Mouse (Mus musculus) embryonic facial prominence, embryonic 14.5 days (tissue): Measurements from ENCODE around the gene Tex30. TPM values are rescaled to one million over a fixed set of nuclear protein-coding genes. Genes with fewer than 3 reads are reported as not detected.

Source experiments
- ATAC-seq: fragments of 200-750 bp; cut with Nextera tagmentation; 2 replicates; pipeline ENCODE4 v1.8.0; 2017; ENCODE audit warnings: low read depth, moderate number of reproducible peaks, moderate TSS enrichment
- DNase-seq: peaks from one replicate; pipeline ENCODE4 v3.0.0-alpha.2; 2015; ENCODE audit warnings: low spot score
- H3K27ac ChIP-seq: fragments of 300-500 bp; sonication (generic); replicated peaks from 2 replicates; pipeline ENCODE4 v1.5.1; 2014; ENCODE audit warnings: low read depth, mild to moderate bottlenecking, low read length, moderate library complexity
- H3K27me3 ChIP-seq: fragments of 300-500 bp; sonication (generic); replicated peaks from 2 replicates; pipeline ENCODE4 v1.6.1; 2014; ENCODE audit warnings: low read length; ENCODE audit not compliant: control insufficient read depth, insufficient read depth
- H3K36me3 ChIP-seq: fragments of 300-500 bp; sonication (generic); 2 replicates; pipeline ENCODE4 v1.6.1; 2014; ENCODE audit warnings: low read length, mixed read lengths; ENCODE audit not compliant: control insufficient read depth, insufficient read depth
- H3K4me1 ChIP-seq: fragments of 300-500 bp; sonication (generic); 2 replicates; pipeline ENCODE4 v1.6.1; 2014; ENCODE audit warnings: antibody characterized with exemption, low read length; ENCODE audit not compliant: control insufficient read depth, insufficient read depth
- H3K4me2 ChIP-seq: fragments of 300-500 bp; sonication (generic); 2 replicates; pipeline ENCODE4 v1.6.1; 2014; ENCODE audit warnings: low read depth, mild to moderate bottlenecking, low read length, moderate library complexity, mixed read lengths
- H3K4me3 ChIP-seq: fragments of 300-500 bp; sonication (generic); 2 replicates; pipeline ENCODE4 v1.5.1; 2014; ENCODE audit warnings: low read depth, mild to moderate bottlenecking, low read length
- H3K9ac ChIP-seq: fragments of 300-500 bp; sonication (generic); 2 replicates; pipeline ENCODE4 v1.6.1; 2014; ENCODE audit warnings: low read depth, mild to moderate bottlenecking, low read length, moderate library complexity, mixed read lengths
- H3K9me3 ChIP-seq: fragments of 300-500 bp; sonication (generic); 2 replicates; pipeline ENCODE4 v1.6.1; 2016; ENCODE audit warnings: low read length; ENCODE audit not compliant: control insufficient read depth
- WGBS: fragments of 180-500 bp; shearing (Covaris S2); extraction: QIAGEN DNeasy Blood & Tissue Kit; methylation state at CpG from one replicate; pipeline ENCODE4 v1.1.7; 2014; 5-methylcytosine and 5-hydroxymethylcytosine counted together
- polyA plus RNA-seq: library from polyadenylated mRNA; unstranded; fragments of >200 nt; fragmentation: Nextera tagmentation; extraction: Ambion mirVana; gene quantifications from 2 replicates; pipeline ENCODE4 v1.2.1, GENCODE M21; 2014

Gene Tex30
- polyA plus RNA-seq, 1 experiment from 2014 or later = 66.0 TPM

DNA sequence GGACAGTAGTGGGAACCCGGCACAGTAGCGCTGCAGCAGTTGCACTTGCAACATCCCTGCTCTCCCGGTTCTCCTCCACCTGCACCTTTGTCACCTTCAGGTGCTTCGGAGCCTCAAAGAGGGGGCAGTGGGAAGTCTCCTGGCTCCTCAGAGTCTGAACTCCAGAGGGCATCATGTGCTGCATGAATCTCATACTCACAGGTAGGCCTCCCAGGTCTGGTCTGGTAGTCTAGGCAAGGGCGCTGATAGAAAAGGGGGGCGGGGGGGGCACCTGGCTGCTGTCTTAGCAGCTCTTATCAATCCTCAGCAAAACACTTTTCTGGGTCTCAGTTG is 17.8 kb upstream of the Tex30 start:
- Histone ChIP-seq H3K4me3 (peak overlapping the region; percentile 72), H3K36me3 (peaks cover 18% of the 10 kb centered on the region), H3K9me3 (no peaks in the 10 kb centered on the region), H3K27ac (peak overlapping the region; percentile 95), H3K27me3 (no peaks in the 10 kb centered on the region), H3K4me2 (peak overlapping the region; percentile 85), H3K4me1 (peaks cover 10% of the 10 kb centered on the region), H3K9ac (peak overlapping the region; percentile 84)
- peak; percentile 0; the same call in 1 of the 2 replicates for ATAC-seq
- WGBS = 2% methylated on average over 6 of the region's 6 CpGs
- DNase-seq = no peak

DNA sequence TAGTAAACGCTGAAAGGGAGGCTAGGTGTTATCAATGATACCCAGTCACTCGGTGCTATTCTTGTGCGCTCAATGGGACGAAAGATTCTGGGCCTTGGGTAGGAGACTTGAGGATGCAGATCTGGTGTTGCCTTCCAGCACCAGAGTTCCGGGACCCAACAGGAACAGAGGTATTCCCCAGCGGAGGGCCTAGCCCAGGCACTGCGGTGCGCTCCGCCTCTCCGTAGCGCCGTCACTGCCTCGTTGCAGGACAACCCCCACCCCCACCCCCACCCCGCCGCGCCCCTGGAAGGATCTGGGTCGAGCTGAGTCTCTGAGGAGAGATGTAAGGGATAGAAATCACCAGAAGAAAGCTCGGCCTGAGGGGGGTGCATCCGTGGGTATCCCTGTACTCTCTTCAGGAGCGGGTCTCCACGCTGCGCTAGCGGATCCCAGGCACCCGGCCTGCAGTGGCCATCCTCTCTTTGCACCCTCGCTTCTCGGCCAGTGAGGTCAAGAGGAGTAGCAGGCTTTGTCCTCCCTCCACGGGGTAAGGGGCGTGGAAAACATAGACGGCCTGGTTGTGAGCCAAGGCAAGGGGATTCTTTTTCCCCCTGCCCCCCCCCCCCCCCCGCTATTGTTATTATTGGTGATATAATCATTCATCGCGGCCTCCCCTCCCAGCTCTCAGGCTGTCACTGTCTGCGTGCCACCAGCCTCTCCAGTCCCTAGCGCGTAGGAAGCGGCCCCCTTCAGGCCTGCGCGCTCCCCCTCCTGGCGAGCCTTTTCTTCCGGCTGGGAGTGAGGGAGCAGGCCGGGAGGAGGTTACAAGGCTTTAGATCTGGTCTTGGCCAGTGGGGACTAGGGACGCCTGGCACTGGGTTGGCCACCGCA is 17.2 kb upstream of the Tex30 start:
- H3K9ac ChIP-seq = peak overlapping the region; percentile 84
- 0% methylated on average over 37 of the region's 43 CpGs for WGBS
- no peaks in the 10 kb centered on the region for H3K9me3 ChIP-seq
- peaks cover 22% of the 10 kb centered on the region for H3K36me3 ChIP-seq
- peak overlapping the region; percentile 72 for H3K4me3 ChIP-seq
- peaks cover 10% of the 10 kb centered on the region for H3K4me1 ChIP-seq
- DNase-seq (peak; percentile 92), ATAC-seq (peak; percentile 92)
- peak overlapping the region; percentile 85 for H3K4me2 ChIP-seq
- peak overlapping the region; percentile 95 for H3K27ac ChIP-seq
- no peaks in the 10 kb centered on the region for H3K27me3 ChIP-seq

DNA sequence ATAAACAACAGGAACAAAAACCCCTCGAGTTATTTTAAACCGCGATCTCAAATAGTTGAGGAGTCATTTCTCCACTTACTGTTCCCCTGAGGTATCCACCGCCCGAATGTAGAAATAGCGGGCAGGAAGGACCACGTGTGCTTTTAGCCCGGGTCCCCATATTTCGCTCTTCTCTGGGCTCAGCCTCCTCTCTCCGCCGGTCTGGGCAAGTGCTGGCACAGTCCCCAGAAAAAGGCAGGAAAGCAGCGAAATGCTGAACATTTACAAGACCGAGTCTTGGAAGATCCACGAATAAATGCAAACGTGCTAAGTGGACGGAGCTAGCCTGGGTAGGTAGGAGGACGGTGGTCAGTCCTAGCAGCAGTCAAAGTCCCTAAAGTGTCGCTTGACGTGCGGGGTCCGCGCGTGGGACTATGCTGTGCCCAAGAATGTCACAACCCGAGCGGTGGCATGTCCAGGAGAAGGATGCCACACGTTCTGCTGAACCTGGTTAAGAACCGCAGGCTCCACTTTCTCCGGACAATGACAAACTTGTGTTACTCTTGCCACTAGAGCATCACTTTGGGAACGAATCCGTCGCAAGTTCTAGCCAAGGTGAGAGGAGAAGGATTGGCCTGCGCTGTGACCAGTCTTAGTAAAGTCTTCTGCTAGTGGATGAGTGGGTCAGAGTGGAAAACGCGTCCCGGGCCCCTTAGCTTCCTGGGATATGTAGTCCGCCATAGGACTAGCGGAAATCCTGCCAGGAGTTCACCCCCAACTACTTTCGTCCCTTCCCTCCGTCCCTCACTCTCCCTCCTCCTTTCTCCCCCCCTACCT is 16.2 kb upstream of the Tex30 start, which contains the start of the genes Kdelc1 and Bivm:
Gene Kdelc1, minus strand, starts transcription at position 570 of the 816 bp plus-strand sequence.
Gene Bivm, plus strand, starts transcription at position 719 of the 816 bp plus-strand sequence.
- H3K4me3 ChIP-seq = peak within 1 kb of the TSS; percentile 72
- ATAC-seq = peak; percentile 98
- H3K27me3 ChIP-seq = no peaks in the 10 kb centered on the region
- H3K4me2 ChIP-seq = peak within 1 kb of the TSS; percentile 85
- H3K36me3 ChIP-seq = peaks cover 29% of the 10 kb centered on the region
- H3K4me1 ChIP-seq = peaks cover 10% of the 10 kb centered on the region
- no peaks in the 10 kb centered on the region for H3K9me3 ChIP-seq
- DNase-seq = peak; percentile 99
- H3K27ac ChIP-seq = peak within 1 kb of the TSS; percentile 95
- under 1% methylated on average over 39 of the region's 39 CpGs for WGBS
- peak within 1 kb of the TSS; percentile 84 for H3K9ac ChIP-seq

DNA sequence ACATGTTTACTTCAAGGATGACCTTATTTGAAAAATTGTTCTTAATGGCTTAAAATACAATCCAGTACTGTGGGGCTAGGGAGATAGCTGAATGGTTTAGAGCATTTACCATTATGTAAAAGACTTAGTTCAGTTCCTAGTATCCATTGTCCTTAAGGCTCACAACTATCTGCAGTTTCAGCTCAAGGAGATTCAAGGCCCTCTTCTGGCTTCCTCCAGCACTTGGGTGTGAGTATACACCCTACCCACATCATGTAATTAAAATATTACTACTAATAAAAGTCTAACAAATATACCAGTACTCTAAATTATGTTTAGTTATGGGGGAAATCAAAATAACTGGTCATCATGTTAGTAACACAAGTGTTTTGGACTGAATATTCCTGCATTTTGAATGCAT is 15.3 kb upstream of the Tex30 start:
- DNase-seq (no peak), ATAC-seq (no peak)
- Histone ChIP-seq H3K4me1 (peaks cover 10% of the 10 kb centered on the region), H3K9me3 (no peaks in the 10 kb centered on the region), H3K4me2 (peak overlapping the region; percentile 85), H3K9ac (peak overlapping the region; percentile 74), H3K36me3 (peaks cover 37% of the 10 kb centered on the region), H3K27ac (peak overlapping the region; percentile 95), H3K4me3 (peak overlapping the region; percentile 72), H3K27me3 (no peaks in the 10 kb centered on the region)

DNA sequence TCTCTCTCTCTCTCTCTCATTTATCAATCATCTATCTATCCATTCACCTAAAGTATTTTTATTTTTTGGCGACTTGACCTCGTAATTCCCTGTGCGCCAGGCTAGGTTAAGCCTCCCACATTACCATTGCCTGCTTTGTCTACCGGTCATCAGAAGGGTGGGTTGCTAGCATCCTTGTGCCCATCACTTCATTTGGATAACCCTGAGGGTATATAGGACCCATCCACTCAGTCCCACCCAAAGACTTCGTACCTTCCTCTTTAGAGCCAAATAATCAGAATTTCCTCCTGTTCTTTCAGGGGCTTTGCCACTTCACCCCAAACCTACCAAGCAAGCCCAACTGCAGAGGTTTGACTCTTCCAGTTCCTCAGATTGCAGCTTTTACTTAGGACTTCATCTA is 698 bp upstream of the Tex30 start:
- WGBS = 12% methylated on average over 5 of the region's 5 CpGs
- peaks cover 5% of the 10 kb centered on the region for H3K4me1 ChIP-seq
- ATAC-seq = no peak
- peak overlapping the region; percentile 66; the same call in 1 of the 2 replicates for H3K9ac ChIP-seq
- peak overlapping the region; percentile 82; the same call in 1 of the 2 replicates for H3K27ac ChIP-seq
- H3K4me3 ChIP-seq = peak overlapping the region; percentile 90
- peaks cover 27% of the 10 kb centered on the region for H3K36me3 ChIP-seq
- H3K4me2 ChIP-seq = peak overlapping the region; percentile 75
- H3K27me3 ChIP-seq = no peaks in the 10 kb centered on the region
- no peak for DNase-seq
- no peaks in the 10 kb centered on the region for H3K9me3 ChIP-seq

GRCm38 (mm10) chr1:44101448-44102225 is 604 bp downstream of the Tex30 start:
- no peaks in the 10 kb centered on the region for H3K9me3 ChIP-seq
- ATAC-seq (peak; percentile 72), DNase-seq (peak; percentile 57)
- peak overlapping the region; percentile 87 for H3K9ac ChIP-seq
- peak overlapping the region; percentile 75 for H3K4me2 ChIP-seq
- peak overlapping the region; percentile 90 for H3K4me3 ChIP-seq
- no peaks in the 10 kb centered on the region for H3K27me3 ChIP-seq
- H3K4me1 ChIP-seq = peaks cover 5% of the 10 kb centered on the region
- peaks cover 21% of the 10 kb centered on the region for H3K36me3 ChIP-seq
- peak overlapping the region; percentile 82 for H3K27ac ChIP-seq
- under 1% methylated on average over 48 of the region's 55 CpGs for WGBS

DNA sequence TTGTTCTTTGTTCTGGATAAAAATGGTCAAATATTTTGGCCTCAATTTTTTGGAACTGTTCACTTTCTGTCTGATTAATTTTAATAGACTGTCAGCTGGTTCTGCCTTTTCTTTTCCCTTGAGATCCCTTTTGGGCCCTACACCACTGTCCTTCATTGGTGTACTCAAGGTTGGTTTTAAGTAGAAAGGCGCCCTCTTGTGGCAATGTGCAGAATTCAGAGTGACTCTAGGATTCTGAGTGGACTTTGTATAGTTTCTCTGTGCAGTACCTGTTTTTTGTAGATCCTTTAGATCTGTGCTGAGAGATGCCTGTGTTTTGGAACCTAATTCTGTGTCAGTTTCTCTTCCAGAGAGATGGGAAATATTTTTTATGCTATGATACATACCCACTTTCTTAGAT is 37.6 kb downstream of the Tex30 start:
- Histone ChIP-seq H3K4me2 (no peak overlapping the region), H3K9me3 (no peaks in the 10 kb centered on the region), H3K4me1 (no peaks in the 10 kb centered on the region), H3K27me3 (no peaks in the 10 kb centered on the region), H3K9ac (no peak overlapping the region), H3K27ac (no peak overlapping the region), H3K36me3 (no peaks in the 10 kb centered on the region), H3K4me3 (no peak overlapping the region)
- DNase-seq (peak; percentile 47), ATAC-seq (no peak)
- WGBS = 0% methylated on average over 1 of the region's 1 CpGs

- no peak for DNase-seq
- no peak overlapping the region for H3K4me2 ChIP-seq
Measured at GRCm38 (mm10) chr1:44063439-44063838, 38.8 kb downstream of the Tex30 start.

More at GRCm38 (mm10) chr1:44063439-44063838, 38.8 kb downstream of the Tex30 start:
- no peaks in the 10 kb centered on the region for H3K4me1 ChIP-seq
- no peaks in the 10 kb centered on the region for H3K36me3 ChIP-seq
- H3K9ac ChIP-seq = no peak overlapping the region
- H3K27ac ChIP-seq = no peak overlapping the region
- H3K27me3 ChIP-seq = no peaks in the 10 kb centered on the region
- no peak for ATAC-seq
- H3K9me3 ChIP-seq = no peaks in the 10 kb centered on the region
- no peak overlapping the region for H3K4me3 ChIP-seq
- WGBS = 93% methylated on average over 6 of the region's 6 CpGs
